Mouse (Mus musculus) liver, embryonic 13.5 days (tissue): Measurements from ENCODE around the gene Pdss2. TPM values are rescaled to one million over a fixed set of nuclear protein-coding genes. Genes with fewer than 3 reads are reported as not detected.
"Not testable (repeated sequence)": the region's sequence is repeated elsewhere in the genome, so short reads cannot be mapped to it uniquely, and the experiment has no call there.

ENCODE experiments used
- ATAC-seq: fragments of 200-750 bp; cut with Nextera tagmentation; 2 replicates; pipeline ENCODE4 v1.8.0; 2017; ENCODE audit warnings: low read depth, mild to moderate bottlenecking, moderate number of reproducible peaks, moderate library complexity
- DNase-seq: peaks from one replicate; pipeline ENCODE4 v3.0.0; 2022
- H3K27ac ChIP-seq: fragments of 300-500 bp; sonication (generic); 2 replicates; pipeline ENCODE4 v1.5.1; 2015; ENCODE audit warnings: moderate library complexity, mild to moderate bottlenecking, inconsistent platforms
- H3K27me3 ChIP-seq: fragments of 300-500 bp; sonication (generic); 2 replicates; pipeline ENCODE4 v1.6.1; 2015; ENCODE audit warnings: mild to moderate bottlenecking, inconsistent platforms
- H3K36me3 ChIP-seq: fragments of 300-500 bp; sonication (generic); 2 replicates; pipeline ENCODE4 v1.6.1; 2015; ENCODE audit warnings: mild to moderate bottlenecking, inconsistent platforms
- H3K4me1 ChIP-seq: fragments of 300-500 bp; sonication (generic); replicated peaks from 2 replicates; pipeline ENCODE4 v1.6.1; 2015; ENCODE audit warnings: inconsistent platforms
- H3K4me2 ChIP-seq: fragments of 300-500 bp; sonication (generic); 2 replicates; pipeline ENCODE4 v1.6.1; 2015; ENCODE audit warnings: inconsistent platforms, mild to moderate bottlenecking, moderate library complexity
- H3K4me3 ChIP-seq: fragments of 300-500 bp; sonication (generic); replicated peaks from 2 replicates; pipeline ENCODE4 v1.5.1; 2015; ENCODE audit warnings: mild to moderate bottlenecking, inconsistent platforms
- H3K9ac ChIP-seq: fragments of 300-500 bp; sonication (generic); 2 replicates; pipeline ENCODE4 v1.6.1; 2015; ENCODE audit warnings: mild to moderate bottlenecking, inconsistent platforms
- H3K9me3 ChIP-seq: fragments of 300-500 bp; sonication (generic); replicated peaks from 2 replicates; pipeline ENCODE4 v1.6.1; 2016; ENCODE audit warnings: inconsistent platforms
- WGBS: fragments of 180-500 bp; shearing (Covaris S2); methylation state at CpG from one replicate; pipeline ENCODE4 v1.1.7; 2015; ENCODE audit not compliant: insufficient replicate concordance; 5-methylcytosine and 5-hydroxymethylcytosine counted together
- polyA plus RNA-seq: library from polyadenylated mRNA; unstranded; fragments of >200 nt; fragmentation: Nextera tagmentation; extraction: Ambion mirVana; gene quantifications from 2 replicates; pipeline ENCODE4 v1.2.1, GENCODE M21; 2015

Gene Pdss2
- polyA plus RNA-seq, 1 experiment from 2014 or later = 9.0 TPM

GRCm38 (mm10) chr10:43244262-43244806, 23.0 kb downstream of the Pdss2 start:
- DNase-seq (no peak), ATAC-seq (no peak)
- WGBS = 34% methylated on average over 3 of the region's 3 CpGs
- H3K9me3 ChIP-seq = no peaks in the 10 kb centered on the region
- peaks cover 3% of the 10 kb centered on the region; the same call in 1 of the 2 replicates for H3K36me3 ChIP-seq
- no peak overlapping the region for H3K9ac ChIP-seq
- no peaks in the 10 kb centered on the region for H3K27me3 ChIP-seq
- H3K27ac ChIP-seq = no peak overlapping the region
- H3K4me3 ChIP-seq = no peak overlapping the region
- peaks cover 35% of the 10 kb centered on the region for H3K4me1 ChIP-seq
- H3K4me2 ChIP-seq = no peak overlapping the region

- peak overlapping the region; percentile 53; the same call in 1 of the 2 replicates for H3K27ac ChIP-seq
- no peaks in the 10 kb centered on the region for H3K9me3 ChIP-seq
- H3K36me3 ChIP-seq = no peaks in the 10 kb centered on the region
- peak; percentile 73 for ATAC-seq
- H3K4me2 ChIP-seq = peak overlapping the region; percentile 19
- peak; percentile 3 for DNase-seq
- no peaks in the 10 kb centered on the region for H3K27me3 ChIP-seq
- H3K4me1 ChIP-seq = peaks cover 35% of the 10 kb centered on the region
- H3K9ac ChIP-seq = no peak overlapping the region
- WGBS = 45% methylated on average over 17 of the region's 17 CpGs
- H3K4me3 ChIP-seq = no peak overlapping the region
Observed at GRCm38 (mm10) chr10:43245461-43246200, 24.3 kb downstream of the Pdss2 start.

DNA sequence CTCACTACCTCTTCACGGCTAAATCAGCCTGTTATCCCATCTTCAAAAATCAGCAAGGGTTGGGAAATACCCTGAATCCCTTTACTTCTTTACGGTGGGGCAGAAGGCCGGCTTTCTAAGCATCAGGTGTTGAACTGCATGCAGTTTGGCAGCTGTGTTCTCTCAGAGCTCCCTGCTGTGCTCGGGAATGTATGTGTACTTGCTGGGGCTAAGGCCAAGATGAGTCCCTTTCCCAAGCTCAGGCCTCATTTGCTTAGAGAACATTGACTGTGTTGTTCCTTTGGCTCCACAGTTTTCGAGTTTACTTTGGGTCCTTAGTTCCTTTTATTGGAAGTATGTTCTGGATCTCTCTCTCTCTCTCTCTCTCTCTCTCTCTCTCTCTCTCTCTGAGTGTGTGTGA, 26.7 kb downstream of the Pdss2 start:
- Histone ChIP-seq H3K4me1 (peaks cover 37% of the 10 kb centered on the region), H3K27ac (no peak overlapping the region), H3K27me3 (no peaks in the 10 kb centered on the region), H3K4me2 (no peak overlapping the region), H3K4me3 (no peak overlapping the region), H3K9ac (no peak overlapping the region), H3K36me3 (no peaks in the 10 kb centered on the region), H3K9me3 (no peaks in the 10 kb centered on the region)
- ATAC-seq (no peak), DNase-seq (no peak)
- 69% methylated on average over 5 of the region's 5 CpGs for WGBS

GRCm38 (mm10) chr10:43252324-43252723, 31.0 kb downstream of the Pdss2 start:
- no peaks in the 10 kb centered on the region for H3K9me3 ChIP-seq
- H3K36me3 ChIP-seq = no peaks in the 10 kb centered on the region
- no peak overlapping the region for H3K4me3 ChIP-seq
- H3K27ac ChIP-seq = no peak overlapping the region
- no peak overlapping the region for H3K4me2 ChIP-seq
- DNase-seq (no peak), ATAC-seq (no peak)
- H3K27me3 ChIP-seq = no peaks in the 10 kb centered on the region
- 58% methylated on average over 4 of the region's 4 CpGs for WGBS
- no peak overlapping the region for H3K9ac ChIP-seq
- 0 out of 2 replicates have a peak, but pooled peaks cover 9% of the 10 kb centered on the region for H3K4me1 ChIP-seq

DNA sequence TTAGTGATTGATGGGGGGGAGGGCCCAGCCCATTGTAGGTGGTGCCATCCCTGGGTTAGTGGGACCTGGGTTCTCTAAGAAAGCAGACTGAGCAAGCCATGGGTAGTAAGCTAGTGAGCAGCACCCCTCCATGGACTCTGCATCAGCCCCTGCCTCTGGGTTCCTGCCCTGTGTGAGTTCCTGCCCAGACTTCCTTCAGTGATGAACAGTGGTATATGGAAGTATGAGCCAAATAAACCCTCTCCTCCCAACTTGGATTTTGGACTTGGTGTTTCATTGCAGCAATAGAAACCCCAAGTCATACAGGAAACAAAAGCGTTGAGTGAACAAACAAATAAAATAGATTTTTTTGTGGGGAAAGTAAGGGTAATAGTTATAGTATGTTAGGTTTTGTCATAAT, 35.7 kb downstream of the Pdss2 start:
- H3K4me2 ChIP-seq, ATAC-seq, H3K27ac ChIP-seq, H3K9me3 ChIP-seq, H3K36me3 ChIP-seq, H3K9ac ChIP-seq, DNase-seq, H3K27me3 ChIP-seq, H3K4me1 ChIP-seq, H3K4me3 ChIP-seq: not testable (repeated sequence)
- WGBS = no CpG with 5 or more reads among the region's 1 CpGs

GRCm38 (mm10) chr10:43257500-43257899, 36.2 kb downstream of the Pdss2 start:
- H3K9ac ChIP-seq, H3K27ac ChIP-seq, H3K9me3 ChIP-seq, ATAC-seq, H3K27me3 ChIP-seq, H3K4me3 ChIP-seq, H3K4me1 ChIP-seq, H3K36me3 ChIP-seq, H3K4me2 ChIP-seq, DNase-seq: not testable (repeated sequence)
- 29% methylated on average over 8 of the region's 8 CpGs for WGBS

GRCm38 (mm10) chr10:43271318-43271717, 50.0 kb downstream of the Pdss2 start:
- H3K27ac ChIP-seq = no peak overlapping the region

GRCm38 (mm10) chr10:43272381-43272780, 51.1 kb downstream of the Pdss2 start:
- Histone ChIP-seq H3K4me3 (no peak overlapping the region), H3K9me3 (no peaks in the 10 kb centered on the region), H3K36me3 (no peaks in the 10 kb centered on the region), H3K27ac (no peak overlapping the region), H3K4me1 (peaks cover 14% of the 10 kb centered on the region), H3K9ac (no peak overlapping the region), H3K27me3 (no peaks in the 10 kb centered on the region), H3K4me2 (no peak overlapping the region)
- WGBS = 74% methylated on average over 4 of the region's 4 CpGs
- DNase-seq (no peak), ATAC-seq (no peak)

More at GRCm38 (mm10) chr10:43271318-43271717, 50.0 kb downstream of the Pdss2 start:
- Histone ChIP-seq H3K4me2 (no peak overlapping the region), H3K27me3 (no peaks in the 10 kb centered on the region), H3K4me3 (no peak overlapping the region), H3K36me3 (no peaks in the 10 kb centered on the region), H3K4me1 (peaks cover 6% of the 10 kb centered on the region; the same call in 1 of the 2 replicates), H3K9ac (no peak overlapping the region), H3K9me3 (no peaks in the 10 kb centered on the region)
- WGBS = 62% methylated on average over 2 of the region's 2 CpGs
- no peak for DNase-seq
- no peak for ATAC-seq

GRCm38 (mm10) chr10:43273057-43273456, 51.8 kb downstream of the Pdss2 start:
- H3K36me3 ChIP-seq = no peaks in the 10 kb centered on the region
- 76% methylated on average over 3 of the region's 3 CpGs for WGBS

DNA sequence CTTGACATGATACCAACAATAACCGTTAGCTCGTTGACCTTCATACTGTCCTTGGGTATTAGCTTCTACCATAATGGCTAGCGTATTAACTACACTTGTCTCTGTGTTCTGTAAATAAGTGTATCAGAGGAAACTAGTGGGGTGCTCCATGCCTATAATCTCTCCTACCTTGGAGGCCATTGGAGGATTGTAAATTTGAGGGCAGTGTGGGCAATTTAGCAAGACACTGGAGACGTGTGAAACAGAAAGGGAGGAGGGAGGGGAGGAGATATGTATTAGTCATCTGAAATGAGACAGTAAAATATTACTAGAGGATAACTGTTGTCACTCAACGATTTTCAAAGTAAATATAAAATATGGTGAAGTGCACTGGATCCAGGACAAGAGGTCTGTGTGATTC, 54.2 kb downstream of the Pdss2 start:
- WGBS = 71% methylated on average over 5 of the region's 5 CpGs
- no peak overlapping the region for H3K4me2 ChIP-seq
- H3K36me3 ChIP-seq = no peaks in the 10 kb centered on the region
- ATAC-seq (no peak), DNase-seq (no peak)
- H3K4me3 ChIP-seq = no peak overlapping the region
- H3K27ac ChIP-seq = no peak overlapping the region
- no peaks in the 10 kb centered on the region for H3K27me3 ChIP-seq
- no peak overlapping the region for H3K9ac ChIP-seq
- no peaks in the 10 kb centered on the region for H3K9me3 ChIP-seq
- H3K4me1 ChIP-seq = peaks cover 19% of the 10 kb centered on the region

More at GRCm38 (mm10) chr10:43273057-43273456, 51.8 kb downstream of the Pdss2 start:
- DNase-seq (no peak), ATAC-seq (no peak)
- Histone ChIP-seq H3K27me3 (no peaks in the 10 kb centered on the region), H3K4me2 (no peak overlapping the region), H3K4me1 (peaks cover 19% of the 10 kb centered on the region), H3K9me3 (no peaks in the 10 kb centered on the region), H3K27ac (no peak overlapping the region), H3K9ac (no peak overlapping the region), H3K4me3 (no peak overlapping the region)

GRCm38 (mm10) chr10:43276116-43276659, 54.9 kb downstream of the Pdss2 start:
- Histone ChIP-seq H3K4me2 (no peak overlapping the region), H3K36me3 (no peaks in the 10 kb centered on the region), H3K4me3 (no peak overlapping the region), H3K9me3 (no peaks in the 10 kb centered on the region), H3K27ac (no peak overlapping the region), H3K27me3 (no peaks in the 10 kb centered on the region), H3K4me1 (peaks cover 17% of the 10 kb centered on the region), H3K9ac (no peak overlapping the region)
- no peak for DNase-seq
- ATAC-seq = no peak
- WGBS = 72% methylated on average over 1 of the region's 1 CpGs
